Mouse (Mus musculus) liver, embryonic 12.5 days (tissue): ENCODE results near the gene Cbx2. TPM values are rescaled to one million over a fixed set of nuclear protein-coding genes. Genes with fewer than 3 reads are reported as not detected.

Source experiments
- ATAC-seq: fragments of 200-750 bp; cut with Nextera tagmentation; 2 replicates; pipeline ENCODE4 v1.8.0; 2017; ENCODE audit warnings: moderate number of reproducible peaks, mild to moderate bottlenecking, moderate library complexity
- H3K27ac ChIP-seq: fragments of 300-500 bp; sonication (generic); 2 replicates; pipeline ENCODE4 v1.5.1; 2016; ENCODE audit warnings: mild to moderate bottlenecking
- H3K27me3 ChIP-seq: fragments of 300-500 bp; sonication (generic); replicated peaks from 2 replicates; pipeline ENCODE4 v1.6.1; 2016; ENCODE audit warnings: mild to moderate bottlenecking, moderate library complexity
- H3K36me3 ChIP-seq: fragments of 300-500 bp; sonication (generic); 2 replicates; pipeline ENCODE4 v1.6.1; 2016; ENCODE audit warnings: mild to moderate bottlenecking, moderate library complexity
- H3K4me1 ChIP-seq: fragments of 300-500 bp; sonication (generic); 2 replicates; pipeline ENCODE4 v1.6.1; 2016
- H3K4me2 ChIP-seq: fragments of 300-500 bp; sonication (generic); 2 replicates; pipeline ENCODE4 v1.6.1; 2016; ENCODE audit warnings: mild to moderate bottlenecking, moderate library complexity
- H3K4me3 ChIP-seq: fragments of 300-500 bp; sonication (generic); 2 replicates; pipeline ENCODE4 v1.5.1; 2016; ENCODE audit warnings: mild to moderate bottlenecking, moderate library complexity
- H3K9ac ChIP-seq: fragments of 300-500 bp; sonication (generic); 2 replicates; pipeline ENCODE4 v1.6.1; 2016; ENCODE audit warnings: mild to moderate bottlenecking, moderate library complexity
- H3K9me3 ChIP-seq: fragments of 300-500 bp; sonication (generic); replicated peaks from 2 replicates; pipeline ENCODE4 v1.6.1; 2016; ENCODE audit warnings: mild to moderate bottlenecking, moderate library complexity
- WGBS: fragments of 180-500 bp; shearing (Covaris S2); methylation state at CpG from one replicate; pipeline ENCODE4 v1.1.7; 2016; ENCODE audit not compliant: insufficient replicate concordance; 5-methylcytosine and 5-hydroxymethylcytosine counted together
- polyA plus RNA-seq: library from polyadenylated mRNA; unstranded; fragments of >200 nt; fragmentation: Nextera tagmentation; extraction: Ambion mirVana; gene quantifications from 2 replicates; pipeline ENCODE4 v1.2.1, GENCODE M21; 2016

Cbx2 gene
- polyA plus RNA-seq, 1 experiment from 2014 or later: 8.6 TPM

DNA sequence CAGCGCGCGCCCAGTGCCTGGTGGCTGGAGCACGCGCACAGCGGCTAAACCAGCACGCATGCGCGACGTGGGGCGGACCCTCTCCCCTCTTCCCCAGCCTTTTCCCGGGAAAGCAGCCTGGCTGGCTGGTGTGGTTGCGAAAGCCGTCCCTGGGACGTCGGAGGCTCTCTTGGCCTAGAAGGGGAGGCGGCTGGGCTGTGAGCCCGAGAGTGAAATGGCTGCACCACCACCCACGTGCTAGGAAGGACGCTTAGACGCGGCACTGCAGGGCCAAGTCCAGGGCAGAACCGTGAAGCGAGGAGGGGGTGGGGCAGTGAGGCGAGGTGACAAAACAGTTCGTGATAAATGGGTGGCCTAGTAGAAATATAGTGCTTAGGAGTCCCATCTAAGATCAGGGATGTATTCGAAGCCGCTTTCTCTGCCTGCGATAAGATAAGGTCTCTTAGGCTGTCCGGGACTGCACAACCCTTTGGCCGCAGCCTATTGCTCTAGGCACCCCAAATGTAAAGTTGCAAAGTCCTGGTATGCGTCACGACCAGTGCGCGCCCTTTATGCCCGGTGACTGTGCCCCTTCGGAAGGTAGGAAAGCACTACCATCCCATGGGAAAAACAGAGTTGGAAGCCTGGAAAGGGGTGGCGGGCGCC lies 24.0 kb downstream of the Cbx2 start:
- H3K4me2 ChIP-seq: peak overlapping the region; percentile 27
- H3K9me3 ChIP-seq: no peaks in the 10 kb centered on the region
- H3K4me3 ChIP-seq: peak overlapping the region; percentile 23
- H3K27ac ChIP-seq: no peak overlapping the region
- H3K4me1 ChIP-seq: peaks cover 39% of the 10 kb centered on the region
- no peak overlapping the region for H3K9ac ChIP-seq
- no peak for ATAC-seq
- peaks cover 100% of the 10 kb centered on the region for H3K27me3 ChIP-seq
- H3K36me3 ChIP-seq: no peaks in the 10 kb centered on the region
- 2% methylated on average over 39 of the region's 39 CpGs for WGBS

DNA sequence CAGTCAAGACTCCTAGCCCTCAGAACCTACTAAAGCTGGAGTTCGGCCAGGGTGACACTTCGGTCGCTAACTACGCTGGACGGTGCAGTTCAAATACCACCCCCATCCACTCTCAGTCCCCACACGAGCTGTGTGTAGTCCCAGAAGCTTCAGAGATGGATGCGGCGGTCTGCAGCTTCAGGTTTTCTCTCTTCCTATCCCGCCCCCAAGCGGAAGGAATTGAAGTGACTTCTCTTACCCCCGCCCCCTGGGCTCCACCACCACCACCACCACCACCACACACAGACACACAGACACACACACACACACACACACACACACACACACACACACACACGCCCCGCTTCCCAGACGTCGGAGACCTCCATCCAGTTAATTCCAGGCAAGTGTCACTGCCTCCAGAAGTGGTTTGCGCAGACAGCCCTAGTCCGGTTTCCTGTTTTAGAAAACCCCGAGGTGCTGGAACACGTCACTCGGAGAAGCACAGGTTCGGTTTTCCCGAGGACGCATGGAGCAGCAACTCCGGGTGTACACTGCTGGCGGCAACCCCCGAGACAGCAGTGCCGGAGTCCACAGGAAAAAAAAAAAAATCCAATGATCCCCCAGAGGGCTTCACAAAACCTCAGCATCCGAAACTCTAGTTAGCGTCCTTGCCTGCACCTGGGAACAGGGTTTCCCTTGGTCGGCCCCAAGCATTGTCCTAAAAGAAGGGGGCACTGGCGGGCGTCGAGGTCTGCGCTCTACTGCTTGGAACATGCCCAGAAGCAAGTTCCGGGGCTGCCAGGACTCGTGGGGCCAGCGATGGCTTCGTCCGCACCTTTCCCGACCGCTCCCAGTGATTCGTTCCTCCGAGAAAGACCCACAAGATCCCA lies 24.7 kb downstream of the Cbx2 start:
- peak overlapping the region; percentile 27 for H3K4me2 ChIP-seq
- H3K4me3 ChIP-seq: no peak overlapping the region
- no peak for ATAC-seq

DNA sequence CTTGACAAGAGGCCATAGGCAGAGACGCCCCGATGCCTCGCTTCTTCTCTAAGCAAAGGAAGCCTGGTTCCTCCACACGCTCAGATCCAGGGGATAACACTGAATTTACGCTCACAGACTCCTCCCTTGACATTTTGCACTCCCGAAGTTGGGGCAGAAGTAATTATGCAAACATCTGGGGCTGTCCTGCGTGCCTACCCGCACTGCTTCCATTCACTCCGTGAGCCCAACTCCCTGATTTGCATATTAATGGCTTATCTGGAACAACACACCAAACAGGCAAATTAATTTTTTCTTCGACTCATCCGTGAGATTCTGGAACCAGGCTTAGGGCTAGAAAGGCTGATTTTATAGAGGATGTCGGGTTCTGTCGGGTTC lies 25.4 kb downstream of the Cbx2 start:
- H3K27ac ChIP-seq: no peak overlapping the region
- no peak overlapping the region for H3K4me3 ChIP-seq
- H3K27me3 ChIP-seq: peaks cover 100% of the 10 kb centered on the region
- no peak overlapping the region for H3K4me2 ChIP-seq
- H3K9me3 ChIP-seq: no peaks in the 10 kb centered on the region
- H3K9ac ChIP-seq: no peak overlapping the region
- ATAC-seq: no peak
- peaks cover 28% of the 10 kb centered on the region for H3K4me1 ChIP-seq
- H3K36me3 ChIP-seq: no peaks in the 10 kb centered on the region
- WGBS: 2% methylated on average over 13 of the region's 13 CpGs

More for the DNA sequence above, 24.7 kb downstream of the Cbx2 start:
- Histone ChIP-seq H3K27ac (no peak overlapping the region), H3K36me3 (no peaks in the 10 kb centered on the region), H3K27me3 (peaks cover 100% of the 10 kb centered on the region), H3K9me3 (no peaks in the 10 kb centered on the region), H3K4me1 (peaks cover 31% of the 10 kb centered on the region), H3K9ac (no peak overlapping the region)
- WGBS: 2% methylated on average over 42 of the region's 43 CpGs

DNA sequence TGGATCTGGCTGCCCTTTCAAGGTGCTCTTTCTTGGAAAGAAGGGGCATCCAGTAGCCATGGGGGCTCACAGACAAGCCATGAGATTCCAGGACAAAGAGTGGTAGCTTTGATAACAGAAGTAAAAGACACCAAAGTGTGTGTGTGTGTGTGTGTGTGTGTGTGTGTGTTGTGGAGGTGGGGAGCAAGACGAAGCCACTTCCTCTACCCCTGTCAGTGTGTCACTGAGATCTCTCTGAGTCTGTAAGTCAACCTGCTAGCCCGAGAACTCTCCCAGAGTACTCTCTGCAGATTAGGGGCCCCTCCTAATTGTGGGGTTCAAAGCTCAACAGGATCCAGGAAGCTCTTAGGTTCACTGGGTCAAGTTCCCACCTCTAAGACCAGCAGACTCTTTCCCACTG lies 27.6 kb downstream of the Cbx2 start:
- H3K9ac ChIP-seq: no peak overlapping the region
- 14% methylated on average over 2 of the region's 2 CpGs for WGBS
- no peak overlapping the region for H3K4me3 ChIP-seq
- no peaks in the 10 kb centered on the region for H3K36me3 ChIP-seq
- H3K27me3 ChIP-seq: peaks cover 100% of the 10 kb centered on the region
- no peak overlapping the region for H3K27ac ChIP-seq
- H3K4me1 ChIP-seq: peaks cover 28% of the 10 kb centered on the region
- no peak overlapping the region for H3K4me2 ChIP-seq
- ATAC-seq: no peak
- no peaks in the 10 kb centered on the region for H3K9me3 ChIP-seq

DNA sequence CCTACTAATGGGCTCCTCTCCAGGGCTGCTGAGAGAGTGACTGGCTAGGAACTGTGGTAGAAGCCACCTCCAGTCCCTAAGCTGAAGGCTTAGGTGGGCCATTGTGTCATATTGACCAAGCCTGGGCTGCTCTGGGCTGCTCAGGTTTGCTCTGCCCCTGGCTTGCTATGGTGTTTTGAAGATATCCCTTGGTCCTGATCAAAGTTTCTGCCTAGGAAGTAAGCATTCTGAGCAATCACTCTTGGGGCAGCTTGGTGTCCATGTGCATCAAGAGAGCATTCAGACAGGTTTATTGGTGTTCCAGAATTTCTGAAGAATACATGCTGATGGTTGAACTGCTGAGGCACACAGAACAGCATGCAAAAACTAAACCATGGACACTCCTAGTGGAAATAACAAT lies 28.7 kb downstream of the Cbx2 start:
- Histone ChIP-seq H3K27ac (no peak overlapping the region), H3K9ac (no peak overlapping the region), H3K27me3 (peaks cover 100% of the 10 kb centered on the region), H3K4me2 (no peak overlapping the region), H3K9me3 (no peaks in the 10 kb centered on the region), H3K36me3 (no peaks in the 10 kb centered on the region), H3K4me3 (no peak overlapping the region), H3K4me1 (peaks cover 29% of the 10 kb centered on the region)
- ATAC-seq: no peak

DNA sequence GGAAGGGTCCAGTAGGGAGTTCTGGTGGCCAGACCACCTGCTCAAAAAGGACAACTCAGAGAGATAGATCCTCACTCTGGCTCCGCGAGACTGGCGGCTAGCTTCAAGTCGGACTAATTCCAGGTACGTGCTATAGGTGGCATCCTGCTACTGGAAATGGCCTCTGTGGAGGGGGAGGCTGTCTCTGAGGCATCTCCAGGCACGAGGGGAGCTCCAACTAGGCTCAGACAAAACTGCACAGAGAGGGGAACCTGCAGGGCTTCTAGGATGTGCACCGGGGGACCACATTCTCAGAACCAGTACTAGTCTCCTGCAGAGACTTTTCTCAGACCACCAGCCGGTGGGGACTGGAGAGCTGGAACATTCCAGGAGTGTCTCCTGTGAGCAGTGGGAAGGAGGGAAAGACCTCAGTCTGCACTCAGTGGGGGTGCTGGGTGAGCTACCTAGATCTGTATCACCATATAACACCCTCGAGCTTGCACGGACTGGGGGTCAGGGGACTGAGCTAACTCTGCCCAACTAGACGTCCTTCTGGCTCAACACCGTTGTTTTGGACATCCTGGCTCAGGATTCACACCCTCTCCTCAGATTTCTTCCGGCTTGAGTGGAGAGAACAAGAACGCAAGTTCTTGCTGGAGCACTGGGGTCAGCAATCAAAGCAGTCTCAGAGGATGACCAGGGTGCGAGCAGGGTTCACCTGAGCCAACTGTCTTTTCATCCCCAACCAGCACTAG lies 29.3 kb downstream of the Cbx2 start:
- Histone ChIP-seq H3K36me3 (no peaks in the 10 kb centered on the region), H3K9me3 (no peaks in the 10 kb centered on the region), H3K27me3 (peaks cover 100% of the 10 kb centered on the region), H3K4me2 (no peak overlapping the region), H3K9ac (no peak overlapping the region), H3K4me3 (no peak overlapping the region), H3K27ac (no peak overlapping the region), H3K4me1 (peaks cover 28% of the 10 kb centered on the region)
- WGBS: 6% methylated on average over 15 of the region's 15 CpGs
- no peak; the same call in 1 of the 2 replicates for ATAC-seq

DNA sequence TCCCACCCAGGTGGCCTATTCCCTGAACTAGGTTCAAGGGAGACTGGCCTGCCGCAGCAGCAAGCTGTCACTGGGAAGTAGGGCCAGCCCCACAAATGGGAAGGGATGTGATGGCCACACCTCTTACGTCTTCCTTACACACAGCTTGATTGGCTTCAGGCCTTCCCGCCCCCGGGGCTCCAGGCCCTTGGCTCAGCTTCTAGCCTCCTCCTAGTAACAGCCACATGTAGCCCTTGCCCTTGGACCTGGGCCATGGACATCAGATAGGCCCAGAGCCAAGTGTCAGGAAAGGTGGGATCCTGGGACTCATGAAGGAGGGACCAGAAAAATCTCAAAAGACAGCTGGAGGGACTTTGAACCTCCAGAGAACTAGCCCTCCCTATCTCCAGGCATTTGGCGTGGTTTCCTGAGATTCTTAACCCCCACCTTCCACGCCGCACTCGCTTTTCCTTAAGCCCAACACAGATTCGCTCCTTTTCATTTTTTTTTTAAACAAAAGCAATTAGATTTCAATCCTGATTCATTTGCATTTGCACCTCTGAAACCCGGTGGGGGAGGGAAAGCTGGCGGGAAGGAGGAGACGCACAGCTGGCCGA lies 30.0 kb downstream of the Cbx2 start:
- Histone ChIP-seq H3K4me2 (peak overlapping the region; percentile 57), H3K4me1 (peaks cover 30% of the 10 kb centered on the region), H3K27ac (no peak overlapping the region), H3K9ac (no peak overlapping the region), H3K36me3 (no peaks in the 10 kb centered on the region), H3K4me3 (peak overlapping the region; percentile 27), H3K27me3 (peaks cover 100% of the 10 kb centered on the region), H3K9me3 (no peaks in the 10 kb centered on the region)
- ATAC-seq: peak; percentile 23
- WGBS: 4% methylated on average over 13 of the region's 13 CpGs

DNA sequence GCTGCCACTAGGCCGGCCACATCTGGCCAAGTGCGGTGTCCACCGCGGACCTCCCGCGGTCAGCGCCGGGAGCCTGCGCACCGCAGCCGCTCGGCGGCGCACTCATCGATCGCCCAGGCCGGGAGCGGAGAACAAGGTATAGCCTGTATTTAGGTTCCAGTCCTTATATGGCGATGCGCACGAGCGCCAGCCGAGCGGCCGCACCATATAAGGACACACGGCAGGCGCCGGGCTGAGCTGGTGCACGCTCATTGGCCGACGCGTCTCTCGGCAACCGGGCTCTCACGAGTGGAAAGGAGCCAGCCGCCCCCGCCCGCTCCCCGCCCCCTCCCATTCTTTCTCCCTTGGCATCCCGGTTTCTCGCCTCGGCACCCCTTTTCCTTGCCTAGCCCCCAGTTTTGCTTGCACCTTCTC lies 30.5 kb downstream of the Cbx2 start:
- H3K4me2 ChIP-seq: peak overlapping the region; percentile 57
- peaks cover 35% of the 10 kb centered on the region for H3K4me1 ChIP-seq
- no peaks in the 10 kb centered on the region for H3K36me3 ChIP-seq
- 3% methylated on average over 42 of the region's 42 CpGs for WGBS
- H3K4me3 ChIP-seq: peak overlapping the region; percentile 27
- ATAC-seq: peak; percentile 76
- H3K27ac ChIP-seq: no peak overlapping the region
- peaks cover 100% of the 10 kb centered on the region for H3K27me3 ChIP-seq
- no peaks in the 10 kb centered on the region for H3K9me3 ChIP-seq
- no peak overlapping the region for H3K9ac ChIP-seq

DNA sequence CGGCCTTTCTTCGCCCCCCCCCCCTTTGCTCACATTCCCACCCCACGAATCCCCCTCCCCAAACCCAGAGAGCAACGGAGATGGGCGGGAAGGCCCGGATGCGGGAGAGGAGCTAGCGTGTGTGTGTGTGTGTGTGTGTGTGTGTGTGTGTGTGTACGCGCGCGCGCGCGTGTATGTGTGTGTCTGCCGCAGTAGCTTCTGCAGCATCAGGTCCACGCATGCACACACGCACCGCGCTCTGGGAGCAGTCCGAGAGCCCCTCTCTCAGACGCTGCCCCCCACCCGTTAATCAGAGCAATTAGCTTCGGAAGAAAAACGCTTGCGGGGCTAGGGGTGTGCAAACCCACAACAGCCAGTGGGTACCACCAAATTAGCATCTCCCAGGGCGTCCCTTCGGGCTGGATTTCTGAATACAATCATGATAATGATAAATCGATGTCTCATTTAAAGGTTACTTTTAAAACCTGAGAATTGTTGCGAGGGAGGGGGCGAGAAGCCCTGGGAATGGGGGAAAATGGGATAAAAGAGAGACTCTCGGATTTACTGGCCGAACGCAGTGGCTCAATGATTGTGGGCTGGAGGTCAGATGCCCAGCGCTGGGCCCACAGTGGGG lies 31.1 kb downstream of the Cbx2 start:
- H3K4me3 ChIP-seq: peak overlapping the region; percentile 26
- no peaks in the 10 kb centered on the region for H3K36me3 ChIP-seq
- H3K27ac ChIP-seq: no peak overlapping the region
- ATAC-seq: no peak
- peaks cover 40% of the 10 kb centered on the region for H3K4me1 ChIP-seq
- 3% methylated on average over 34 of the region's 35 CpGs for WGBS
- H3K9me3 ChIP-seq: no peaks in the 10 kb centered on the region
- H3K4me2 ChIP-seq: peak overlapping the region; percentile 57
- H3K27me3 ChIP-seq: peaks cover 100% of the 10 kb centered on the region
- H3K9ac ChIP-seq: no peak overlapping the region

DNA sequence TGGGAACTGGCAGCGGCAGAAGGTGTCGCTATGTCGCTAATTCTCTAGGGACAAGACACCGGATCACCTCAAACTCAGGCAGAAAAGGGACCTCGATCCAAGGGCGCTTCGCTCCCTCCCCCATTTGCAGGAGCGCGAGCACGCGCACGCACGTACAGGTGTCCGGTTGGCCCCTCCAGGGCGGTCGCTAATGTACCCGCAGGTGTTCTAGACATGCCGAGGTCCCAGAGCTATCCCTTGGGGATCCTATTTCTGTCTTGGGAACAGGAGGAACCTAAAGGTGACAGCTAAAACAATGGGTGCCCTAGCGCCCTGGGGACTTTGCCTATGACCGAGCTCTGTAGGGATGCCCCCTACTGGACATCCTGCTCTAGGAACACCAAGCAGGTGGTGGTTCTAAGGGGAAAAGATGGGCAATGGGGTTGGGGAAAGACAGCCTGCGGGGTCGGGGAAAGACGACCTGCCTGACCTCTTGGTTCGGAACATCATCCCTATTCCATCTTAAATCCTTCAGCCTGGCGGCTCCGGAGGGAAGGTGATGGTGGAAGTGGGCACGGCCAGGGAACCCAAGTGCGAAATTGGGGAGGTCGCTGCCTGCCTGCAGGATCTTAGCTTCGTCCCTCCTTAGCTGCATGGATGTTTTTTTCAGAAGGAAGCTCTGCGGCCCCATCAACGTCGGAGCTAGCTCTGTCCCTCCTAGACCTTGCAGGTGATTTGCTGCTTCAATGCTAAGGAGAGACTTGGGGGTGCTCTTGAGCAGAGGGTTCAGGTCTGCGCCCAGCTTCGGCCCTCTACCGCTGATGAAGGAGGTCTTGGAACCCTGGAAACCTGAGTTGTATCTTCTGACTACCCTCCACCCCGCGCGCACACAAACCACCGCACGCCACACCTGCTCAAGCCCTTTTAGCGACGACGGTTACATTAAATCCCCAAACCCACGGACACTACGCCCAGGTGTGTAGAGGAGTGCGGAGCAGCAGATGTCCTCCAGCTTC lies 31.9 kb downstream of the Cbx2 start:
- Histone ChIP-seq H3K27ac (no peak overlapping the region), H3K27me3 (peaks cover 100% of the 10 kb centered on the region), H3K9ac (no peak overlapping the region), H3K36me3 (no peaks in the 10 kb centered on the region), H3K4me1 (peaks cover 40% of the 10 kb centered on the region), H3K9me3 (no peaks in the 10 kb centered on the region), H3K4me3 (no peak overlapping the region), H3K4me2 (peak overlapping the region; percentile 29)
- no peak for ATAC-seq
- WGBS: 4% methylated on average over 47 of the region's 47 CpGs
